Mouse (Mus musculus) 3T3-L1 (cell line): ENCODE measurements around the gene Rabgap1.
"Not testable (repeated sequence)": the region's sequence is repeated elsewhere in the genome, so short reads cannot be mapped to it uniquely, and the experiment has no call there.

Experiments
- DNase-seq: peaks from one replicate; pipeline ENCODE4 v3.0.0-alpha.2; 2015; ENCODE audit warnings: low read depth, low spot score

Rabgap1 gene

DNA sequence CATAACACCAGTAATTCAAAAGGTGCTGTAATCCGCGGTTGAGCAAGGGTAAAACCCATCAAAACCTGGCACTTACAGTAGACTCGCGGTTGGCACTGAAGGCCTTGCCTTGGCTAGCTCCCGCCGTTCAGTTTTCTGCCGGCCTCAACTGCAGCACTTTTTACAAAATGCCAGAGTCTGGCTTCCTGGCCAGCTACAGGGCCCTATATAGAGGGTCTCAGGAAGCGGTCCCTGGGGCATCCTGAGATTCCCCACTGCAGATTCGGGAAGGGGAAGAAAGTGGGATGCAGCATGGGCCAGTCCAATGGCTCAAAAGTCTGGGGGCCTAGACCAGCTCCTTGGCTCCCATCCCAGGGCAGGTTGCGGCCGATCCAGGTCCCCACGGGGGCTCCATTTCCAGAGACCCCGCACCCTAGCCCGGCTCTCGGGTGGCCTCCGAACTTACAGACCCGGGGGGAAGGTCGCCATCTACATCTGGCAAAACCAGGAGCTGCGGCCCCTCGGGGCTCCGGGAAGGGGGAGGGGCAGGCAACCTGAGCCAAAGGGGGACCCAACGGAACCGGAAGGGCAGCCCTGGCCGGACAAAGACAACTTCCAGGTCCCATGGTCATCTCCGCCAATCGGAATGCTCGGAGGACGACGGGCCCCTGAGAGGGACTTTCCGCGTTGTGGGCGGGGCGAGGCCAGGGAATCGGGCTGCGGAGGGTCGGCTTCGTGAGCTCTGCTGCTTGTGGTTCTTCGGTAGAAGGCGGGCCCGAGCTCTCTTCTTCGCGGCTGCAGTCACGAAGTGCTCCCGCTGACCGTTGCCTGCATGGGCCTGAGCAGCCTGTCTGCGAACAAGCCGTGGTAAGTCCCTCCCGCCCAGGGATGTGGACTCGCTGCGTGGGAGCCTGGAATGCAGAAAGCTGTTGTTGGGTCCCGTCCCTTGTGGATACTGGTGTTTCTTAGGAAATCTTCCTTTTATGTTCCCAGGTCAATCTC is at the start of gene Rabgap1, which contains the start of the genes Zbtb26 and Zbtb6:
TSS of gene Rabgap1 (plus strand) at position 669 of the 981 bp plus-strand sequence.
TSS of gene Zbtb26 (minus strand) at position 525 of the 981 bp plus-strand sequence.
TSS of gene Zbtb6 (minus strand) at position 561 of the 981 bp plus-strand sequence.
- DNase-seq, result peak; percentile 98

DNA sequence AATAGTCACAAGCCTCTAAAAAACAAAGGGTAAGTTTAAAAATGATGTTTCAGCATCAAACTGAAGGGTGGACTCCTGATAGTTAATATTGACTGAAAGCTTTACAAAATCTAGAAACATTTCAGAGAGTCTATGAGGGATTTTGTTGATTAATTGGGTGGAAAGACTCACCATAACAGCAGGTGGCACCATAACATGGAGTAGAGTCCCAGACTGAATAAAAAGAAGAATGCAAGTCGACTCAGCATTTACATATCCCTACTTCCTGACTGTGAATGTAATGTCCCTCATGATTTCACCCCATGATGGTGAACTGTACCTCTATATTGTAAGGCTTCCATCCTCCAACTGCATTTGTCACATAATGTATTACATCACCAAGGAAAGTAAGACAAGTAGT is 47.5 kb upstream of the Rabgap1 start:
- DNase-seq, result peak; percentile 44

DNA sequence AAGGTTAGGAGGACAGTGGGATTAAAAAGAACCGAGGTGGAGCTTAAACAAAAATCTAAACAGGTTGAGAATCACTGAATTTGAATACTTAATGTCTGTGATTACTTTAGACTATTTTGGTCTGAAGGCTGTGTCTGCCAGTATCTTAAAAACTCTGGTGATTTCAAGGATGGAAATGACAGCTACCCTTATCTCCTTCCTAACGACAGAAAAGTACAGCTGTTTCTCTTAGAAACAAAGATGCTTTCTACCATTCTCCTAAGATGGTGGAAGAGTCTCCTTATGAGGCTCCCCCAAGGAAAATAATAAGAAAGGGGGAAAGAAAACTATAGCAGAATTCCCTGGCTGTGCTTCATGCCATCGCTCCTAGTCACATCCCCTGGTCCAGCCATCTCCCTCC is 21.2 kb upstream of the Rabgap1 start:
- DNase-seq, result no peak

DNA sequence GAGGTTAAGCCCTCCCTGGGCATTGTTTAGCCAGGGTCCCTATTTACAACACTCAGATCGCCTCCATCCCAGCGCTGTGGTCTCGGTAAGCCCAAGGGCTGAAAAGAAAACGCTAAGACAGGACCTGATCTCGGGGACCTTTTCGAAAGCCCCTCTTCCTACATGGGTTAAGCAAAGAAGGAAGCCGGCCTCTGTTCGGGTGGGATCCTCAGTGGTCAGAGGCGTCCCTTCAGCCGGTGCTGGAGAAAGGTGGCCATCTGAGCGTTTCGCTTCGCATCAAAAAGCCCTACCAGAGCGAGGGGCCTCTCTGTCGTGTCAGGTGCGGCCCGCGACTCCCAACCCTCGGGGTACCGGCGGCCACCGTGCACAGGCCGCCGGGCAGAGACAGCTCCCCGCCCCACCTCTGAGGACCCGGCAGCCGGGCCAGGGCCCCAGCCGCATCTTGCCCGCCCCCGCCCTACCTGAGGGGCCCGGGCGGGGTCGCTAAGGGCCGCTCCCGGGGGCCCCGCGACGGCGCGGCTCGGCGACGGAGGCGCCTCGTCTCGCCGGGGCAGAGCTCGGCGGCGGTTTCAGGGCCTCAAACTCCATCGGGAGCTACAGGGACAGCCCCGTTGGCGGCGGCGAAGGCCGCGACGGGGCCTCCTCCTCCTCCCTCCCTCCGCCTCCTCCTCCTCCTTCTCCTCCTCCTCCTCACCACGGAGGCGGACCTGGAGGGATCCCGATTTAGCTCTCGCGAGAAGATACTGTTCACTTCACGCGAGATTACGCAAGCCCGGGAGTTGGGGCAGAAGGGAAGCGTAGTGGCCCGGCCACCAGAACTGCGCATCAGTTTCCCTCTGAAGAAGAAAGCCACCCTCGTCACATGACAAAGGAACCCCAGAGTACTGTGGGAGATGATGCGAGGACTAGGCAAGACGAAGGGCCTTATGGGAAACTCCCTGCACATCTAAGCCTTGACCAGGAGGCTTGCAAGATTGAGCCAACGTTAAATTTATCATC is 20.5 kb upstream of the Rabgap1 start, which contains the start of gene Rc3h2:
TSS of gene Rc3h2 (minus strand) at position 598 of the 999 bp plus-strand sequence.
- peak; percentile 99 for DNase-seq

DNA sequence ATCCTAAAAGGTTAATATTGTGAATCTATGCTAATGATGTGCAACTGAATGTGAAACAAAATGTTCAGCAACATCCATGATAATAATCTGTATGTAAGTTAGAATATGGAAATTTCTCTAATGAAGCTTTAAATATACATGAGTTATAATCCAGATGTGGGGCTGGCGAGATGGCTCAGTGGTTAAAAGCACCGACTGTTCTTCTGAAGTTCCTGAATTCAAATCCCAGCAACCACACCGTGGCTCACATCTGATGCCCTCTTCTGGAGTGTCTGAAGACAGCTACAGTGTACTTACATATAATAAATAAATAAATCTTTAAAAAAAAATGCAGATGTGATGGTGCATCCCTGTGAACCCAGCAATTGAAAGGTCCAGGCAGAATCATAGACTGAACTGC is 19.4 kb upstream of the Rabgap1 start:
- peak; percentile 71 for DNase-seq

DNA sequence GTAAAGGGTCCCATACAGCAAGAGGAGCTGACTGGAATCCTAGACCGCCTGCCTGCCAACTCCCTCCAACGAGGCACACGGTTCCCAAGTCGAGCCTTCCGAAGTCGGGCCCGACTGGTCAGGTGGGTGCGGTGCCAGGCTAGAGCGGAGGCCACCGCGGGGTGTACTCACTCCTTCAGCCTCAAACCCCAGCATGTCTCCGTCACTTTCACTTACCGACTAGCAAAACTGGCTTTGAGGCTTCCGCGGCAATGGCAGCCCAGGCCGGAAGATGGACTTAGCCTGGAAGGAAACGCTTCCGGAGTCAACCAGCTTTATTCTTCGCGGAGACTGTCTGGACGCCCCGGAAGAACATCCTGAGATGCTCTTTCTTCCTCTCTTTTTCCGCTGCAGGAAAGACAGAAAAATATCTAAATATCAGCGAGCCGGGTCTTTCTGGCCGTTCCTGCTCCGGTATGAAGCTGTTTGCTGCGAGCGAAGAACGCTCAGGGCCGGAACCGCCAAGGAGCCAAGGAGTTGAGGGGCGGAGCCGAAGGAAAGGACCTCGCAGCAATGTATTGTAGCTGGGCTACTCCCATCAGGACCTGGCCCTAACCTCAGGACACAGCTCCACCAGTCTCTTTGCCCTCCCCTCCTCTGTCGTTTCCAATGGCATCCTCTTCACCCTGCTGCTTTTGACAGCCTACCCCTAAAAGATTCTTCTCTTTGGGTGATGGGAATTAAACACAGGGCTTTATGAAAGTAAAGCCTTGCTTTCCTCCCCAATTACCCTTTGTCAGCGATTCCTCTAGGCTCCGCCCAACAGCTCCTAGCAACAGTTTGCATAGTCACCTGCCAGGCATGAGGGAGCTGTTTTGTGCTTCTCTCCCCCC is 12.2 kb upstream of the Rabgap1 start:
- peak; percentile 97 for DNase-seq

DNA sequence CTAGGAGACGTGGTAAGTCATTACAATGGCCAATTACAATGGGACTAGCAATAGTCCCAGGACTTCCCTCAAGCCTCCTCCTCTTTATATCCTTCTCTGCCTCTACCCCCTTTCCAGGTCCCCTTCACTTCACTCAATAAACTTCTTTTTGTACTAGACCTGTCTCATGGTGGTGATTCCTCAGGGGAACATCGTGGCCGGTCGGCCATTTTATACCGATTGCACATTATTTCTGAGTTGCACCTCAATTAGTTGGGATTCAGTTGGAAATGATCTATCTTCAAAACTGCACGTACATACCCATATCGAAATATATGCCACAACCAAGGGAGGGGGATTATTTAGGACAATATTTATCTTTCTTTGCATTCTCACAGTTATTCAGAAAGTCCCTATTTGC is 11.5 kb upstream of the Rabgap1 start:
- peak; percentile 62 for DNase-seq

DNA sequence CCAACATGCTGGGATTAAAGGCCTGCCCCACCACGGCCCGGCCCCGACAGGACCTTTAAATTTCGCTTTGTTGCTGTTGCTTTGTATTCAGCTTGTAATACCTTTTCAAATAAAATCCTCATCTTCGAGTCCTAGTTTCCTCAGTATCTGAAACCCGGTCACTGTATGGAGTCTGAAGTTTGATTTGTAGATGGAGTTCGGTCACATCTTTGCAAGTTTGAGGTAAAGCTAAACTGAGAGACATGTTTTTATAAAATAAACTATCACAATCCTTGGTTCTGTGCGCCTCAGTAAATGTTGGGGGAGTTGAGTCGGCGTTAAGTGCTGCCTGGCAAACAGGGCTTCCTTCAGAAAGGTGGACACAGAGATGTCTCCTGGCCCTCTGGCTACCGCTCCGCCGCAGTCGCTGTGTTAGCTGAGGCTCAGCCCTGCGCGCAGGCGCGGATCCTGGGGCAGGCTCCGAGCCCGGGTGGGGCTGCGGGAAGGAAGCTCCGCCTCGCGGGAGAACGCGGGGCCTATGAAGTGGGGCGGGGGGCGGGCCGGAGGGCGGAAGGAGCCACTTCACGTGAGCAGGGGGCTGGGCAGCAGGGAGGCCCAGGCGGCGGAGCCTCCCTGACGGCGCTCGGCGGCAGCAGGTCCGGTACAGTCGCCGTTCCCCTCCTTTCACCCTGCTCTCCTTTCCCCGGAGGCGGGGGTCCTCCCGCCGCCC is 8.7 kb downstream of the Rabgap1 start:
- DNase-seq, result peak; percentile 94

DNA sequence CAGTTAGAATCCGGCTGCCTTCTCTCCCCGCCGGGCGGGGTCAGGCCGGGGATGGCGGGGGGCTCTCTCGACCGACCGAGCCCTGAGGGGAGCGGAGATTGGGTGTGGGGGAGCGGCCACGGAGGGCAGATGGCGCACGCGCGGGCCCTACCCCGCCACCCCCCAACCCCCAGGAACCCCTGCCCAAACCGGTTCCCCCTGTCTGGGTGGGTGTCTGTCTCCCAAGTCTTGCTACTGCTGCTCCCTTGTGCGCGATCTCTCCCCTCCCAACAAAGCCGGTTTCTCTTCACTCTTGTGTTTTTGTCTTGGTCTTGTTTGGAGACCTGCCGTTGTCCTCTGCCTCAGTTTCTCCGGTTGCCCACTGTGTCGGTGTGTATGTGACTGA is 9.3 kb downstream of the Rabgap1 start:
- no peak for DNase-seq

DNA sequence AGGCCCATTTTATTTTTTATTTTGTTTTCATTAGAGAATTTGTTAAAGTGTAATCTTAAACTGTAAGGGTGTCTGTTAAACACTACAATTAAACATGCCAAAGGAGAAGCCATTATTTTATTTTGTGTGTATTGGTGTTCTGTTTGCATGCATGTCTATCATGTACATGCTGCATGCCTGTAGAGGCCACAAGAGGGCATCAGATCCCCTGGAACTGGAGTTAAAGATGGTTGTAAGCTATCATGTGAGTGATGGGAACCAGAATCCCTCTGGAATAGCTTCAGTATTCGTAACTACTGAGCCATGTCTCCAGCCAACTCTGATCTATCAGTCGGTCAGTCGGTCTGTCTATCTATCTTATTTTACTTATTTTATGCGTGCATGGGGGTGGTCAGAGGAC is 17.6 kb downstream of the Rabgap1 start:
- DNase-seq, result no peak

DNA sequence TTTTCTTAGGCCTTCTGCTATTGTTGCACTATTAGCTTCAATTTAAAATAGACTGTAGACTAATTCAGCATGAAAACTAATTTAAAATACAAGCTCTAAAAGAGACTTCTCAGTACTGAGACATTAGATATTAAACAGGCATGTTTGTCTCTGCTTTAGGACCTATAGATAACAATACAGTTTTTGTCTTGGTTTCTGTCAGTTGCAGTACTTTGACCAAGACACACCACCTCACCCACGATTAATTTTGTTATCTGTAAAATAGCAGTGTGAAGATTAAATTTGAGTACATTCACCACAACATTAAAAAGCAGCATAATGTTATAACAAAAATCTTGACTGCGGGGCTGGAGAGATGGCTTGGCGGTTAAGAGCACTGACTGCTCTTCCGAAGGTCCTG is 23.2 kb downstream of the Rabgap1 start:
- DNase-seq, result no peak

DNA sequence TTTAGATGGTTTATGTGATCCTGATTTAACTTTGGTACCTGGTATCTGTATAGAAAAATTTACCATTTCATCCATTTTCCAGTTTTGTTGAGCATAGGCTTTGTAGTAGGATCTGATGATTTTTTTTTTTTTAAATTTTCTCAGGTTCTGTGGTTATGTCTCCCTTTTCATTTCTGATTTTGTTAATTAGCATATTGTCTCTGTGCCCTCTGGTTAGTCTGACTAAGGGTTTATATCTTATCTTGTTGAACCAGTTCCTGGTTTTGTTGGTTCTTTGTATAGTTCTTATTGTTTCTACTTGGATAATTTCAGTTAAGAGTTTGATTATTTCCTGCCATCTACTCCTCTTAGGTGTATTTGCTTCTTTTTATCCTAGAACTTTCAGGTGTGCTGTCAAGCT is 36.5 kb downstream of the Rabgap1 start:
- no peak for DNase-seq

DNA sequence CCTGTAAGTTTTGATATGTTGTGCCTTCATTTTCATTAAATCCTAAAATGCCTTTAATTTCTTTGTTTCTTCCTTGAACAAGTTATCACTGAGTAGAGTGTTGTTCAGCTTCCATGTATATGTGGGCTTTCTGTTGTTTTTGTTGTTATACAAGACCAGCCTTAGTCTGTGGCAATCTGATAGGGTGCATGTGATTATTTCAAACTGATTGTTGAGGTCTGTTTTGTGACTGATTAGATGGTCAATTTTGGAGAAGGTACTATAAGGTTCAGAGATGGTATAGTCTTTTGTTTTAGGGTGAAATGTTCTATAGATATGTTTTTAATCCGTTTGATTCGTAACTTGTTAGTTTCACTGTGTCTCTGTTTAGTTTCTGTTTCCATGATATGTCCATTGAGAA is 37.0 kb downstream of the Rabgap1 start:
- no peak for DNase-seq

DNA sequence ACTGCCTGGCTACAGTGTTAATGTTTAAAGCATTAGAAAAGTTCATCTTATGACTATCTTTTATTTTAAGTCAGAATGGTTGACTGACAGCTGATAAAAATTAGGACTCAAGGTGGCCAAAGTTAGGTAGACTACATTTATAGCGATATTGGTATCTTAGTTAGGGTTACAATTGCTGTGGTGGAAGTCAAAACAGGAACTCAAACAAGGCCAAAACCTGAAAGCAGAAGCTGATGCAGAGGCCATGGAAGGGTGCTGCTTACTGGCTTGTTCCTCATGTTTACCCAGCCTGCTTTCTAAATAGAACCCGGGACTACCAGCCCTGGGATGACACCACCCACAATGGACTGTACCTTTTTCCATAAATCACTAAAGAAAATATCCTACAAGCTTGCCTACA is 41.1 kb downstream of the Rabgap1 start:
- no peak for DNase-seq

DNA sequence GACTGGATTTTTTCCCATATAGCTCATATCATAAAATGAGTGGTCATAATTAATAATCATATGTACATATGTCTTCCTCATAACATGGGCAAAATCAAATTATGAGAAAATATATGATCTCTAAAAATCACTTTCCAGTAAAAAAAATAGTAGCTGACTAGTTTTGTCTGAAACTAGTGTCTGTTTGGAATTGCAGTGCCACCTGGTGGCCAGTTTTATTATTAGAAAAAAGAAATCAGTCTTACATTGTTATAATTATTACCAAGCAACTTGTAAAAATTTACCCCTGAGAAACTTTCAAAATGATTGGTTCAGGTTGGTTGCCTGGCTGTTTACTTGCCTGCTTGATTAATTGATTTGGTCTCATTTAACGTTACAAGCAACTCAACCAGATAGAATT is 42.3 kb downstream of the Rabgap1 start:
- DNase-seq, result peak; percentile 84

DNA sequence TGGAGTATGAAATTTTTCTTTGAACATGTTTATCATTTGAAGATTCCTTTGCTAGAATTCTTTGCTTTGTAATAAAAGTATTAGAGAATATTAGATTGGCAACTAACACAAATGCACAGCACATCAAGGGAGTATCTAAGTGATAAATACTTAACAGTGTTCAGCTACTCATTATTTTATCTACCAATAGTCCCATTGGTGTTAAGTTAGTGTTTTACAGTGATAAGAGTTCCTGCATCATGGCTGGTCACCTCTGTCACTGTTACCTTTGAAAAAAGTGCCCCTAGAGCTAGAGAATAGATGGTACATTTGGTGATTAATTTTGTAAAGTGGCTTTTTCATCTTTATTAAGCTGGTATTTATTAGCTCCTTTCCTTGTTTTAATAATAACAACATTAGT is 43.3 kb downstream of the Rabgap1 start:
- no peak for DNase-seq

DNA sequence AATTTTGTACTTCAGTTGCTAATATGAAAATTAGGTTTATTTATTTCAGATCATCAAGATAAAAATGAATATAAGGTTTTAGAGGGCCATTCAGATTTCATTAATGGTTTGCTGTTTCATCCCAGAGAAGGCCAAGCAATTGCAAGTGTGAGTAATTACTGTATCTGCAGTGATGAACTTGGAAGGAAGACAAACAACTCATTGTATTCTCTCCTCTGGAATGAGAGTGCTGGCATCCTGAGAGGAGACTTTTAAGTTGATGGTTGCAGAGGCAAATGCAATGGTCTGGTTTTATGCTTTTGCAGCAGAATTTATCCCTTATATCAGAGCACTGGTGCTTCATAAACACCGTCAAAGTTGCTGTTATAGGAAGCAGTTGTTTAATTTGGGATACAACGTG is 45.9 kb downstream of the Rabgap1 start:
- no peak for DNase-seq

DNA sequence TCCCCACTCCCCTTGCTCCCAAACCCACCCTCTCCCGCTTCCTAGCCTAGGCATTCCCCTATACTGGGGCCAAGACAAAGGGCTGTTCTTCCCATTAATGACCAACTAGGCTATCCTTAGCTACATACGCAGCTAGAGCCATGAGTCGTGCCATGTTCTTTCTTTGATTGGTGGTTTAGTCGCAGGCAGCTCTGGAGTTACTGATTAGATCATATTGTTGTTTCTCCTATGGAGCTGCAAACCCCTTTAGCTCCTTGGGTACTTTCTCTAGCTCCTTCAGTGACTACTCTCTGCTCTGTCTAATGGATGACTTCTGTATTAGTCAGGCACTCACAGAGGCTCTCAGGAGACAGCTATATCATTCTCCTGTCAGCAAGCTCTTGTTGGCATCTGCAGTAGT is 54.2 kb downstream of the Rabgap1 start:
- peak; percentile 96 for DNase-seq

DNA sequence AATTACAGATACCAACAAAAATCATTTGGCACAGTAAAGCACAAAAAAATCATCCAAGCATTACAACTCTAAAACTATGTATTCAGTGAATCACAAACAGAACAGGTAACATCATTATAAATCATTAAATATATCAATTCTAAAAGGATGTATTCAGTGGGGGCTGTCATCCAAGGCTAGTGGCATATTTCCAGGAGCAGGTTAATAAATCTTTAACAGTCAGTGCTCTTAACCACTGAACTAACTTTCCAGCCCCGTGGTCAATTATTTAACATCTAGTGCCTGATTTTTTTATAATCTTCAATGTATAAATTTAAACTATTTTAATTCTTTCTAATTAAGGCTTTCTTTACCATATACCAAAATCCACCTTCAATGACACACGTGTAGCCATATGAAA is 62.8 kb downstream of the Rabgap1 start:
- DNase-seq, result not testable (repeated sequence)
